Mouse (Mus musculus) liver, embryonic 14.5 days (tissue): Measurements from ENCODE around the gene Hsp90aa1.

ENCODE experiments used
- CTCF ChIP-seq: IDR thresholded peaks from 2 replicates; pipeline ENCODE4 v1.5.1; 2016; ENCODE audit warnings: antibody characterized with exemption, low read depth, control low read depth
- EP300 ChIP-seq: IDR thresholded peaks from 2 replicates; pipeline ENCODE4 v1.6.1; 2016; ENCODE audit warnings: antibody characterized with exemption, low read depth

- no peak for TF ChIP-seq CTCF
- TF ChIP-seq EP300: no peak
Measured at GRCm38 (mm10) chr12:110714215-110714614, 11.7 kb upstream of the Hsp90aa1 start.
